Mouse (Mus musculus) forebrain, embryonic 13.5 days (tissue): ENCODE data around the gene Bcl7a. TPM values are rescaled to one million over a fixed set of nuclear protein-coding genes. Genes with fewer than 3 reads are reported as not detected.
A peak's percentile ranks its signal among the peaks of the same experiment; 100 is the strongest.

ENCODE experiments used
- ATAC-seq: fragments of 200-750 bp; cut with Nextera tagmentation; 2 replicates; pipeline ENCODE4 v1.8.0; 2017
- H3K27ac ChIP-seq: fragments of 300-500 bp; sonication (generic); 2 replicates; pipeline ENCODE4 v1.5.1; 2015; ENCODE audit warnings: inconsistent platforms, mild to moderate bottlenecking, moderate library complexity
- H3K27me3 ChIP-seq: fragments of 300-500 bp; sonication (generic); 2 replicates; pipeline ENCODE4 v1.6.1; 2015; ENCODE audit warnings: mild to moderate bottlenecking, inconsistent platforms
- H3K36me3 ChIP-seq: fragments of 300-500 bp; sonication (generic); 2 replicates; pipeline ENCODE4 v1.6.1; 2015; ENCODE audit warnings: mild to moderate bottlenecking, inconsistent platforms; ENCODE audit not compliant: poor library complexity, severe bottlenecking
- H3K4me1 ChIP-seq: fragments of 300-500 bp; sonication (generic); 2 replicates; pipeline ENCODE4 v1.6.1; 2015; ENCODE audit warnings: inconsistent platforms
- H3K4me2 ChIP-seq: fragments of 300-500 bp; sonication (generic); 2 replicates; pipeline ENCODE4 v1.6.1; 2015; ENCODE audit warnings: inconsistent platforms, mild to moderate bottlenecking, moderate library complexity
- H3K4me3 ChIP-seq: fragments of 300-500 bp; sonication (generic); 2 replicates; pipeline ENCODE4 v1.5.1; 2015; ENCODE audit warnings: mild to moderate bottlenecking, inconsistent platforms
- H3K9ac ChIP-seq: fragments of 300-500 bp; sonication (generic); 2 replicates; pipeline ENCODE4 v1.6.1; 2015; ENCODE audit warnings: mild to moderate bottlenecking, inconsistent platforms
- H3K9me3 ChIP-seq: fragments of 300-500 bp; sonication (generic); replicated peaks from 2 replicates; pipeline ENCODE4 v1.6.1; 2016; ENCODE audit warnings: inconsistent platforms
- WGBS: fragments of 180-500 bp; shearing (Covaris S2); methylation state at CpG from one replicate; pipeline ENCODE4 v1.1.7; 2015; 5-methylcytosine and 5-hydroxymethylcytosine counted together
- polyA plus RNA-seq: library from polyadenylated mRNA; unstranded; fragments of >200 nt; fragmentation: Nextera tagmentation; extraction: Ambion mirVana; gene quantifications from 2 replicates; pipeline ENCODE4 v1.2.1, GENCODE M21; 2015

Bcl7a gene
- polyA plus RNA-seq, 1 experiment from 2014 or later = 75.0 TPM

DNA sequence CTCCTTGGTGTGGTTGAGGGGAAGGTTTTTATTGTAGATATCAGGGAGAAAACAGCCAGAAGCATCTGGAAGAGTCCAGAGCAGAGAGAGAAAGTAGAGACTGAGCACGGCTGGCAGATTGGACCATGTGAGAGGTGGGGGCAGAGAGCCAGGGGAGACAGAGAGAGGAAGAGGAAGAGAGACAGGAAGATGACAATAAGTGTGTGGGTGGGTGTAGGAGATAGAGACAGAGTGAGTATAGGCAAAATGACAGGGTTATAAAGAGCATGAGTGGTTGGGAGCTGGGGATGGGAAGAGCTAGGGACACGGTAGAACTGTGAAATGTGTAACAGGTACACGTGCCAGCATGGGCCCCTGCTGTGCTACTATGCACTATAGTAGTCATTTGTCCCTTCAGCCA is 44.8 kb downstream of the Bcl7a start:
- ATAC-seq = no peak

DNA sequence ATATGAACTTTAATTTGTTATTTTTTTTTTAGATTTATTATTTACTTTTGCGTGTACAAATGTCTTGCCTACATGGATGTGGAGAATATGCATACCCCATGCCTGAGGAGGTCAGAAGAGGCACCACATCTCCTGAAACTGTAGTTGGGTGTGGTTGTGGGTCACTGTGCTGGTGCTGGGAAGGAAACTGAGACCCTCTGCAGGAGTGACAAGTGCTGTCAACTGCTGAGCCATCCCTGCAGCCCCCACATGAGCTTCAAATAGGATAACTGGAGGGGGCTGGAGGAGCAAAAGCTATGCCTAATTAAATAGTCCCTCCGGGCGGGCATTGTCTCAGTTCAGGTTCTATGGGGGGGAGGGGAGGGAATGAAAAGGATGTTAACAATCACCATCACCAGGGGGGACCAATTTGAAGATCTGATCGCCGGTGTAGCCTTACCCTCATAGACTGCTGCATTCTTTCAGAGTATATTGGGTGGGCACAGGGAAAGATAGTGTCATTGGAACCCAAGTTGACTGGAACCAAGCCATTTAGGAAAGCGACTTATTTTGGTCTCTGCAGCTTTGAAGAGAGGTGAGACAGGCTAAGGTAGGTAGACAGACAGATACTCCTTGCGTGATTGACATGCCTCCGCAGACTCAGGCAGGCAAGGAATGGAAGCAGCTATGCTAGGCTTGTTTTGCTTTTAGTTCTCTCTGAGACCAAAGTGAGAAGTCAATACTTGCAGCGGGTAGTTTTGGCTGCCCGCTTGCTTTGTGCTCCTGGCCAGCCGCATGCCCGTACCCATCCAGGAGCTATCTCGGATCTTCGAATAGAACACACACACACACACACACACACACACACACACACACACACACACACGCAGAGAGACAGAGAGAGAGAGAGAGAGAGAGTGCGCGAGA is 47.2 kb downstream of the Bcl7a start:
- H3K27ac ChIP-seq = no peak overlapping the region
- H3K4me2 ChIP-seq = peak overlapping the region; percentile 65
- H3K9ac ChIP-seq = peak overlapping the region; percentile 55
- peak overlapping the region; percentile 37 for H3K4me3 ChIP-seq
- ATAC-seq = no peak
- H3K27me3 ChIP-seq = no peaks in the 10 kb centered on the region
- H3K36me3 ChIP-seq = no peaks in the 10 kb centered on the region
- 3% methylated on average over 16 of the region's 17 CpGs for WGBS
- H3K9me3 ChIP-seq = 0 out of 2 replicates have a peak, but pooled peaks cover 4% of the 10 kb centered on the region
- peaks cover 27% of the 10 kb centered on the region for H3K4me1 ChIP-seq

More for the DNA sequence above, 44.8 kb downstream of the Bcl7a start:
- peaks cover 15% of the 10 kb centered on the region for H3K4me1 ChIP-seq
- no peak overlapping the region for H3K4me2 ChIP-seq
- no peaks in the 10 kb centered on the region for H3K36me3 ChIP-seq
- 0 out of 2 replicates have a peak, but pooled peaks cover 4% of the 10 kb centered on the region for H3K9me3 ChIP-seq
- WGBS = 17% methylated on average over 3 of the region's 3 CpGs
- no peak overlapping the region for H3K27ac ChIP-seq
- H3K9ac ChIP-seq = 0 out of 2 replicates have a peak overlapping the region, but pooled peaks have one; percentile 12
- H3K27me3 ChIP-seq = no peaks in the 10 kb centered on the region
- H3K4me3 ChIP-seq = no peak overlapping the region

DNA sequence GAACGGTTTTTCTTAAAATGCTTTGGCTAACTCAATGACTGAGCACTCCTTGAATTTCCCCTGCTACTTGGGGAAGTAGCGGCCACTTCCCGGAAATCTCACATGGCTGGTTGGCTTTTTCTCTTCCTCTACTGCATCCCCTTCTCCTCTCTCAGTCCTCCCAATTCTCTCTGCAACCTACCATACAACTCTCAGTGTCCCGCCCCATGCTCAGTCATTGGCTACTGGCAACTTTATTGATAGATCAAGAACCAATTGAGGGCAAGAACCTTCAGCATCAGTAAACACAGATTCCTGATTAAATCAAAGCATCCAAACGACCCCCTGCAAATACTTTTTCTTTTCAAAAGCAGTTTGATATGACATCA is 47.8 kb downstream of the Bcl7a start:
- H3K4me3 ChIP-seq = peak overlapping the region; percentile 37
- H3K27me3 ChIP-seq = no peaks in the 10 kb centered on the region
- ATAC-seq = peak; percentile 52
- H3K9ac ChIP-seq = peak overlapping the region; percentile 55
- no peak overlapping the region for H3K27ac ChIP-seq
- H3K4me1 ChIP-seq = peaks cover 33% of the 10 kb centered on the region
- H3K36me3 ChIP-seq = no peaks in the 10 kb centered on the region
- WGBS = 4% methylated on average over 5 of the region's 5 CpGs
- H3K4me2 ChIP-seq = peak overlapping the region; percentile 65
- 0 out of 2 replicates have a peak, but pooled peaks cover 4% of the 10 kb centered on the region for H3K9me3 ChIP-seq

DNA sequence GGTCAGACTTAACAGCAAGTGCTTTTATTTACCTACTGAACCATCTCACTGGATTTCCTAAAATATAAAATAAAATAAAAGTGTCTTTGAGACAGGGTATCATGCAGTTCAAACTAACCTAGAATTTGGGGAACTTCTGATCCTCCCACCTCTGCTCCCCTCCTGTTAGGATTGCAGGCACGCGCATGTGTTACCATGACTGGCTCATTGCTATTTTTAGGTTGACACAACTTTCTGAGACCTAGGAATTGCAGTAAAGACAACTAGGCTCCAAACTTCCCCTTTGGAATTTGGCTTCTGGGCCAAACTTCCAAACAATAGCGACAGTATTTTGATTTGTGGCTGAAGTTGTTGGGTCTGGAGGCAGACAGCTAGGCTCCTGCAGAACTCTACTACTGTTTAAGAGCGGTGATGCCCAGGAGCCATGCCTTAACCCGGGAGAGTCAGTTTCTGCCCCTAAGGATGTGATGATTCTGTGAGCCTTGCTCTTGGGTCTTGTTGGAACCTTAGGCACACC is 50.2 kb downstream of the Bcl7a start:
- peak overlapping the region; percentile 93 for H3K4me3 ChIP-seq
- peak overlapping the region; percentile 95 for H3K9ac ChIP-seq
- no peak for ATAC-seq
- H3K27me3 ChIP-seq = no peaks in the 10 kb centered on the region
- peaks cover 47% of the 10 kb centered on the region for H3K4me1 ChIP-seq
- peak overlapping the region; percentile 72 for H3K27ac ChIP-seq
- no peaks in the 10 kb centered on the region for H3K9me3 ChIP-seq
- 0 out of 2 replicates have a peak, but pooled peaks cover 6% of the 10 kb centered on the region for H3K36me3 ChIP-seq
- H3K4me2 ChIP-seq = peak overlapping the region; percentile 93
- WGBS = 29% methylated on average over 5 of the region's 5 CpGs

DNA sequence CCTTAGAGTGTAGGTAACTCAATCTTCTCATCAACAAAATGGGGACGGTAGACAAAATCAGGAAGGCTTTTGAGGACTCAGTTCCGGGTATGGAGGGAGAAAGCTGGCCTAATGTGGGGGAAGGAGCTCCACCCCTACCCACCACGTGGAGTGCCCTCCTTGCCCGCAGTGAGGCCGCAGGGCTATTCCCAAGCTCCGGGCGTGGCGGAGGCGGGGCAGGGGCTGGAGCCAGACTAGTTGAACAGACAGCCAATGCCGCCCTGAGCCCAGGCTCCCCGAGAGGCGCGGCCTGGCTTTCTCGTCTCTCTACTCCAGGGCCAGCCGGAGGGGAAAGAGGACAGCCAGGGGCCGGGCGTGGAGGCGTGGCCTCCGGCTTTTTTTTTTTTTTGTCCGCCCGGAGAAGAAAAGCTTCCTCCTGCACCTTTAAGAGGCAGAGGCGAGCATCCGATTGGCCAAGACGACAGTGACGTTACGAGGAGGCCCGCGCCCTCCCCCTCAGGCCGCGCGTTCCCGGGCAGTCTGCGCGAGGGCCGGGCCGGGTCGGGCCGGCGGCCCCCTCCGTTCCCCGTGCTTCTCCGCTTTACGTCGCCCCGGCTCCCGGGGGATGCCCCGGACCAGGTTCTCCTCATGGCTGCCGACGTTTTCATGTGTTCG is 50.8 kb downstream of the Bcl7a start, which contains the start of gene Mlxip:
Mlxip (plus strand) TSS at position 496 of the 654 bp plus-strand sequence.
- H3K4me1 ChIP-seq = peaks cover 46% of the 10 kb centered on the region
- under 1% methylated on average over 43 of the region's 50 CpGs for WGBS

DNA sequence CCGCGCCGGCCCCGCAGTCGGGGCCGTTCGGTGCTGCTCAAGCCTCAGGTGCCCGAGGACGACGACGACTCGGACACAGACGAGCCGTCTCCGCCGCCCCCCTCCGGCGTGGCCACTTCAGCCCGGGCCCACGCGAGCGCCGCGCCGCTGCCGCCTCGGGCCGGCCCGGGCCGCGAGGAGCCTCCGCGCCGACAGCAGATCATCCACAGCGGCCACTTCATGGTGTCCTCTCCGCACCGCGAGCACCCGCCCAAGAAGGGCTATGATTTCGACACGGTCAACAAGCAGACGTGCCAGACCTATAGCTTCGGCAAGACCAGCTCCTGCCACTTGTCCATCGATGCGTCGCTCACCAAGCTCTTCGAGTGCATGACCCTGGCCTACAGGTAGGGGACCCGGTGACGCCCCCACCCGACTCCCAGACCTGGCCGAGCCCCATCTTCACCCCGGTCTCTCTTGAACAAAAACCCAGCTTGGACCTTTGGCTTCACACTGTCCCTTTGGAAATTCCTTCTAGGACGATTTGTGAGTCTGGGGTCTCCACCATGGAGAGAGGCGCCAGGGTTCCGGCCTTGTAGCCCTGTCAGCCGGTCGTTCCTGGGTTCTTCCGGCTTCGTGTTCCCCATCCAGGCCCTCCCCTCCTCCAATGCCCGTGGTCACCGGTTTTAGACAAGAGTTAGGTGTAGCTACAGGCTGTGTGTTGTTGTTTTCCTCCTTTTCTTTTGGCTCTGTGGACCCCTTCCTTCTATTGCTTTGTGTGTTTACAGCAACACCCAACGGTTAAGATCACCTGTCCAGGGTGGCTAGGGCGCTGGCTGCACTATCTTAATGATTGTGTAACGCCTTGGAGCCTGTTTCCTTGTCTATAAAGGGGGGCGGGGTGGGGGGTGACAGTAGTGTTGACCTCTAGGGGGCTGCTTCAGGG is 51.6 kb downstream of the Bcl7a start:
- Histone ChIP-seq H3K4me1 (peaks cover 45% of the 10 kb centered on the region), H3K27me3 (no peaks in the 10 kb centered on the region), H3K4me2 (peak overlapping the region; percentile 93), H3K9ac (peak overlapping the region; percentile 95), H3K4me3 (peak overlapping the region; percentile 93), H3K36me3 (0 out of 2 replicates have a peak, but pooled peaks cover 6% of the 10 kb centered on the region), H3K9me3 (no peaks in the 10 kb centered on the region), H3K27ac (peak overlapping the region; percentile 72)
- WGBS = under 1% methylated on average over 64 of the region's 65 CpGs
- peak; percentile 41 for ATAC-seq

More for the DNA sequence above, 50.8 kb downstream of the Bcl7a start, which contains the start of gene Mlxip:
- Histone ChIP-seq H3K9ac (peak within 1 kb of the TSS; percentile 95), H3K36me3 (0 out of 2 replicates have a peak, but pooled peaks cover 6% of the 10 kb centered on the region), H3K9me3 (no peaks in the 10 kb centered on the region), H3K4me2 (peak within 1 kb of the TSS; percentile 93), H3K27me3 (no peaks in the 10 kb centered on the region), H3K4me3 (peak within 1 kb of the TSS; percentile 93), H3K27ac (peak within 1 kb of the TSS; percentile 72)
- peak; percentile 95 for ATAC-seq

DNA sequence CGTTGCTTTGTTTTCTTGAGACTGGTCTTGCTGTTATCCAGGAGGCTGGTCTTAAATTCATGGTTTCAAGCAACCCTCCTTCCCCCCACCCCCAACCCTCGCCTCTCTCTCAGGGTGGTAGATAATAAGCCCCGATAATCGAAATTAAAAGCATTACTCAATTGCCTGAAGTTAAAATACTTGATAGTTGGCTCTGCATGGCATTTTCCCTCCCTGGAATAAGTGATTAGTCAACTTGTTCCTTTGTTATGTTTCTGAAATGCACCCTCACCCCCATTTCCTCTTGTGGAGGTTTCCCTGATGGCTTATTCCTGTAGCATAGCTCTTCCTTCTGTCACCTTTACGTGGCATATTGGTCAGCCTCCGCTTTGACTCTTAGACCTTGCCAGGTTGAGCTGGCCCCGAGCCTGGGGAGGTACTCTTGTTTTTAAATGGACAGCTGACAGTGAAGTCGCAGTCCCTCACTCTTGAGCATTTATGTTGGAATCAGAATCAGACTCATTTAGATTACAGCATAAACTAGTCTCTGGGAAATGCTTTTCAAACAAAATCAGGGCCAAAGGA is 53.3 kb downstream of the Bcl7a start:
- Histone ChIP-seq H3K27me3 (no peaks in the 10 kb centered on the region), H3K36me3 (0 out of 2 replicates have a peak, but pooled peaks cover 6% of the 10 kb centered on the region), H3K27ac (no peak overlapping the region; the same call in 1 of the 2 replicates), H3K4me2 (peak overlapping the region; percentile 93), H3K9me3 (no peaks in the 10 kb centered on the region), H3K4me3 (peak overlapping the region; percentile 93), H3K9ac (peak overlapping the region; percentile 95), H3K4me1 (peaks cover 34% of the 10 kb centered on the region)
- WGBS = 61% methylated on average over 8 of the region's 8 CpGs
- ATAC-seq = no peak

DNA sequence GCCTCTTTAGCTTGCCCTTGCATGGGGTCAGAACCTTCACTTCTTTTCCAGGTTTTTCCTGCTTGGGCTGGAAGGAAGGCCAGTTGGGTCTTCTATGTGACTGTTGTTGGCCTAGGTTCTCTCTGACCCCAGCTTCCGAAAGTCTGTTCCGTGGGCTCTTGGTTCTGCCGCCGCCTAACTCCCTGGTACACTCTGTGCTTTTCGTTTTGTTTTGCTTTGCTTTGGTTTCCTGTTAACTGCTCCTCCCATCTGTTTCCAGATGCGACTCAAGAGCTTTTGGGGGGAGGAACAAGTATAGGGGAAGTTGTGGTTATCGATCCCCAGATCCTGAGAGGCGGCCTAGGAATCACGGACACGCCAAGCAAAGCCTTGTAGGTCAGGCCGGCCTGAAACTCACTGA is 54.2 kb downstream of the Bcl7a start:
- WGBS = 90% methylated on average over 11 of the region's 11 CpGs
- Histone ChIP-seq H3K27me3 (no peaks in the 10 kb centered on the region), H3K36me3 (0 out of 2 replicates have a peak, but pooled peaks cover 6% of the 10 kb centered on the region), H3K9me3 (no peaks in the 10 kb centered on the region), H3K4me3 (peak overlapping the region; percentile 4; the same call in 1 of the 2 replicates), H3K9ac (peak overlapping the region; percentile 18; the same call in 1 of the 2 replicates), H3K27ac (no peak overlapping the region), H3K4me1 (peaks cover 34% of the 10 kb centered on the region), H3K4me2 (peak overlapping the region; percentile 93)
- no peak for ATAC-seq

DNA sequence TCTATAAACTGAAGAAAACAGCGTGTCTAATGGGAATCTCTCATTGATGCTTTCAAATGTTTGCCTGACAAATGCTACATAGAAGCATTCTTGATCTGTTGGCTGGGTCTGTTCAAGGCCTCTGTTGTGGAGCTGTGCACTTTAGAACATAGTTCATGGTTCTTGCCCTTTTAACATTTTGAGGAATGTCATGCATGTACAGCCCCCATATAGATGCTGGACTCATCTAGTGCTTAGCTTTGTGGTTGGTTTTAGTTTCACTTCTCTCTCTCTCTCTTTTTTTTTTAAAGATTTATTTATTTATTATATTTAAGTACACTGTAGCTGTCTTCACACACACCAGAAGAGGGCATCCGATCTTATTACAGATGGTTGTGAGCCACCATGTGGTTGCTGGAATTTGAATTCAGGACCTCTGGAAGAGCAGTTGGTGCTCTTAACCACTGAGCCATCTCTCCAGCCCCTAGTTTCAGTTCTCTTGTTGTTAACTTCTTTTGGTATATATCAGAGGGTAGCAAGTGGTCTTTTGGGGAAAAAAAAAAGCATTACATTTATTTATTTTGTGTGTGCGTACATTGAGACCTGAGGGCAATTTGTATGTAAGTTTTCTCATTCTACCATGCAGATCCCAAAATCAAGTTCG is 55.3 kb downstream of the Bcl7a start:
- 94% methylated on average over 4 of the region's 4 CpGs for WGBS
- H3K36me3 ChIP-seq = 0 out of 2 replicates have a peak, but pooled peaks cover 6% of the 10 kb centered on the region
- H3K9ac ChIP-seq = no peak overlapping the region
- no peaks in the 10 kb centered on the region for H3K27me3 ChIP-seq
- ATAC-seq = no peak
- H3K4me1 ChIP-seq = peaks cover 31% of the 10 kb centered on the region
- no peak overlapping the region for H3K4me3 ChIP-seq
- H3K9me3 ChIP-seq = no peaks in the 10 kb centered on the region
- no peak overlapping the region for H3K27ac ChIP-seq
- no peak overlapping the region for H3K4me2 ChIP-seq

DNA sequence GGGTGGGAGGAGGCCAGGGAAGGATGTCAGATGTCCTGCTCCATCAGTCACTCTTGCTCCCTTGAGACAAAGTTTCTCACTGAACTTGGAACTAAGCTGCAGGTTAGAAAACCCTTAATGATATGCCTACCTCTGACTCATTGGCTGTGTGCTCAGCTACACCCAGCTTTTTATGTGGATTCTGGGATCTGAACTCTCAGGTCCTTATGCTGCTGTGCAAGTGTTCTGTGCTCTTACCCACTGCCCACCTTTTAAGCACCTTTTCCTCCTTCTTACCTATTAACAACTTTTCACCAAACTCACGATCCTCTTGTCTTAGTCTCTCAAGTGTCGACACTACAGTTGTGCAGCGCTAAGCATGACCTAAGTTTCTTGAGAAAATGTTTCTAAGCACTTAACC is 60.8 kb downstream of the Bcl7a start:
- Histone ChIP-seq H3K9me3 (no peaks in the 10 kb centered on the region), H3K4me1 (peaks cover 5% of the 10 kb centered on the region), H3K4me3 (no peak overlapping the region), H3K4me2 (no peak overlapping the region), H3K36me3 (no peaks in the 10 kb centered on the region), H3K27ac (no peak overlapping the region), H3K9ac (no peak overlapping the region), H3K27me3 (no peaks in the 10 kb centered on the region)
- 90% methylated on average over 3 of the region's 3 CpGs for WGBS
- ATAC-seq = no peak
